Mouse (Mus musculus) adrenal gland, postnatal 25 days (tissue): Measurements from ENCODE around the gene Mybbp1a. TPM values are rescaled to one million over a fixed set of nuclear protein-coding genes. Genes with fewer than 3 reads are reported as not detected.

ENCODE experiments used
- total RNA-seq: library from RNA; stranded (reverse); gene quantifications from 2 replicates; pipeline ENCODE4 v1.2.3, GENCODE M21; 2021

The Mybbp1a gene
- total RNA-seq, 1 experiment from 2014 or later, result 83.9 TPM

Other genes with a start within 250 kb of the Mybbp1a start
- 1.0 and 1.2 TPM in 2 replicates for gene Gm43951, start 234.5 kb upstream of the Mybbp1a start, total RNA-seq
- gene 4933427D14Rik, start 233.9 kb upstream of the Mybbp1a start, total RNA-seq, result 12.3 and 12.5 TPM in 2 replicates
- 70.6 and 78.6 TPM in 2 replicates for gene Txndc17, start 233.8 kb upstream of the Mybbp1a start, total RNA-seq
- gene Med31, start 225.8 kb upstream of the Mybbp1a start, total RNA-seq, result 13.3 and 15.7 TPM in 2 replicates
- gene Slc13a5, start 174.1 kb upstream of the Mybbp1a start, total RNA-seq, result 0.15 TPM in 1 of 2 replicates, not detected in the other
- gene Xaf1, start 139.7 kb upstream of the Mybbp1a start, total RNA-seq, result 23.7 and 28.4 TPM in 2 replicates
- 0.18 TPM in 1 of 2 replicates, not detected in the other for gene Fbxo39, start 126.9 kb upstream of the Mybbp1a start, total RNA-seq
- gene Tekt1, start 78.9 kb upstream of the Mybbp1a start, total RNA-seq, result 0.21 TPM in 1 of 2 replicates, not detected in the other
- 2.6 and 2.7 TPM in 2 replicates for gene Smtnl2, start 29.6 kb upstream of the Mybbp1a start, total RNA-seq
- gene Ggt6, start 5.8 kb upstream of the Mybbp1a start, total RNA-seq, result 3.7 and 4.4 TPM in 2 replicates
- gene Spns2, start 48.5 kb downstream of the Mybbp1a start, total RNA-seq, result 2.2 and 3.3 TPM in 2 replicates
- gene Spns3, start 109.2 kb downstream of the Mybbp1a start, total RNA-seq, result 0.24 TPM in 1 of 2 replicates, not detected in the other
- gene Ube2g1, start 165.9 kb downstream of the Mybbp1a start, total RNA-seq, result 47.8 and 49.2 TPM in 2 replicates
- 42.1 and 49.1 TPM in 2 replicates for gene Ankfy1, start 248.7 kb downstream of the Mybbp1a start, total RNA-seq